Mouse (Mus musculus): ENCODE data around the gene Cfap65. TPM values are rescaled to one million over a fixed set of nuclear protein-coding genes. Genes with fewer than 3 reads are reported as not detected.

The Cfap65 gene
- total RNA-seq, 2 experiments from 2014 or later, result not detected

- no peak for DNase-seq
Measured at GRCm38 (mm10) chr1:74936221-74936830, 927 bp upstream of the Cfap65 start.

- DNase-seq, result no peak
Measured at GRCm38 (mm10) chr1:74927621-74928296, 7.6 kb downstream of the Cfap65 start.

- DNase-seq, result peak; percentile 68
Measured at GRCm38 (mm10) chr1:74926721-74927120, 8.7 kb downstream of the Cfap65 start.

GRCm38 (mm10) chr1:74924464-74924863, 10.9 kb downstream of the Cfap65 start:
- DNase-seq, result no peak

GRCm38 (mm10) chr1:74915706-74916105, 19.7 kb downstream of the Cfap65 start:
- peak; percentile 35 for DNase-seq

GRCm38 (mm10) chr1:74902191-74902590, 33.2 kb downstream of the Cfap65 start:
- DNase-seq, result no peak

- DNase-seq, result peak; percentile 72
Measured at GRCm38 (mm10) chr1:74901686-74902085, 33.7 kb downstream of the Cfap65 start.

- peak; percentile 60 for DNase-seq
Measured at GRCm38 (mm10) chr1:74900341-74901285, 34.8 kb downstream of the Cfap65 start.

GRCm38 (mm10) chr1:74898656-74899431, 36.6 kb downstream of the Cfap65 start:
- DNase-seq, result no peak

GRCm38 (mm10) chr1:74897976-74898375, 37.4 kb downstream of the Cfap65 start:
- no peak for DNase-seq

- DNase-seq, result peak; percentile 81
Measured at GRCm38 (mm10) chr1:74894966-74895365, 40.4 kb downstream of the Cfap65 start.

GRCm38 (mm10) chr1:74893134-74893855, 42.1 kb downstream of the Cfap65 start, which contains the start of gene Cryba2:
Gene Cryba2, minus strand, starts transcription at chr1:74893143.
- DNase-seq, result peak; percentile 66

GRCm38 (mm10) chr1:74892351-74893133, 42.9 kb downstream of the Cfap65 start:
- no peak for DNase-seq

GRCm38 (mm10) chr1:74891513-74891912, 43.9 kb downstream of the Cfap65 start:
- DNase-seq, result peak; percentile 69

GRCm38 (mm10) chr1:74885369-74886042, 49.9 kb downstream of the Cfap65 start, which contains the start of gene Fev:
Gene Fev, minus strand, starts transcription at chr1:74885419.
- no peak for DNase-seq

- no peak for DNase-seq
Measured at GRCm38 (mm10) chr1:74884196-74885141, 50.9 kb downstream of the Cfap65 start.

- DNase-seq, result no peak
Measured at GRCm38 (mm10) chr1:74883441-74883840, 52.0 kb downstream of the Cfap65 start.

GRCm38 (mm10) chr1:74882828-74883227, 52.6 kb downstream of the Cfap65 start:
- DNase-seq, result no peak
